Mouse (Mus musculus) intestine, embryonic 15.5 days (tissue): ENCODE data around the gene Apba1. TPM values are rescaled to one million over a fixed set of nuclear protein-coding genes. Genes with fewer than 3 reads are reported as not detected.

Experiments used
- ATAC-seq: fragments of 200-750 bp; cut with Nextera tagmentation; 2 replicates; pipeline ENCODE4 v1.8.0; 2017; ENCODE audit warnings: moderate TSS enrichment, moderate library complexity
- H3K27ac ChIP-seq: fragments of 300-500 bp; sonication (generic); 2 replicates; pipeline ENCODE4 v1.5.1; 2015; ENCODE audit warnings: mild to moderate bottlenecking, inconsistent platforms
- H3K27me3 ChIP-seq: fragments of 300-500 bp; sonication (generic); replicated peaks from 2 replicates; pipeline ENCODE4 v1.6.1; 2015; ENCODE audit warnings: inconsistent platforms
- H3K36me3 ChIP-seq: fragments of 300-500 bp; sonication (generic); 2 replicates; pipeline ENCODE4 v1.6.1; 2015; ENCODE audit warnings: inconsistent platforms
- H3K4me1 ChIP-seq: fragments of 300-500 bp; sonication (generic); replicated peaks from 2 replicates; pipeline ENCODE4 v1.6.1; 2015; ENCODE audit warnings: inconsistent platforms
- H3K4me2 ChIP-seq: fragments of 300-500 bp; sonication (generic); replicated peaks from 2 replicates; pipeline ENCODE4 v1.6.1; 2015; ENCODE audit warnings: mild to moderate bottlenecking, inconsistent platforms
- H3K4me3 ChIP-seq: fragments of 300-500 bp; sonication (generic); replicated peaks from 2 replicates; pipeline ENCODE4 v1.5.1; 2015; ENCODE audit warnings: inconsistent platforms
- H3K9ac ChIP-seq: fragments of 300-500 bp; sonication (generic); 2 replicates; pipeline ENCODE4 v1.6.1; 2015; ENCODE audit warnings: inconsistent platforms
- H3K9me3 ChIP-seq: fragments of 300-500 bp; sonication (generic); 2 replicates; pipeline ENCODE4 v1.6.1; 2016; ENCODE audit warnings: inconsistent platforms
- whole genome bisulfite sequencing: fragments of 180-500 bp; shearing (Covaris S2); methylation state at CpG from one replicate; pipeline ENCODE4 v1.1.7; 2015; 5-methylcytosine and 5-hydroxymethylcytosine counted together
- polyA plus RNA-seq: library from polyadenylated mRNA; unstranded; fragments of >200 nt; fragmentation: Nextera tagmentation; extraction: Ambion mirVana; gene quantifications from 2 replicates; pipeline ENCODE4 v1.2.1, GENCODE M21; 2015

The Apba1 gene
- polyA plus RNA-seq, 1 experiment from 2014 or later = 0.73 TPM

GRCm38 (mm10) chr19:23810976-23811375 lies 52.3 kb downstream of the Apba1 start:
- no peaks in the 10 kb centered on the region for H3K27me3 ChIP-seq
- H3K4me2 ChIP-seq = no peak overlapping the region
- H3K27ac ChIP-seq = no peak overlapping the region
- no peak overlapping the region for H3K4me3 ChIP-seq
- WGBS = 78% methylated on average over 5 of the region's 5 CpGs
- H3K9me3 ChIP-seq = no peaks in the 10 kb centered on the region
- no peaks in the 10 kb centered on the region for H3K36me3 ChIP-seq
- no peak overlapping the region for H3K9ac ChIP-seq
- ATAC-seq = no peak
- H3K4me1 ChIP-seq = no peaks in the 10 kb centered on the region

- no peaks in the 10 kb centered on the region for H3K4me1 ChIP-seq
- H3K9me3 ChIP-seq = no peaks in the 10 kb centered on the region
- no peak overlapping the region for H3K27ac ChIP-seq
- 79% methylated on average over 13 of the region's 13 CpGs for WGBS
- ATAC-seq = no peak
- no peak overlapping the region for H3K4me2 ChIP-seq
- H3K9ac ChIP-seq = no peak overlapping the region
- no peaks in the 10 kb centered on the region for H3K27me3 ChIP-seq
- H3K36me3 ChIP-seq = no peaks in the 10 kb centered on the region
- H3K4me3 ChIP-seq = no peak overlapping the region
Observed at GRCm38 (mm10) chr19:23816762-23817161, 58.1 kb downstream of the Apba1 start.

- no peak overlapping the region for H3K27ac ChIP-seq
- H3K4me3 ChIP-seq = no peak overlapping the region
- H3K27me3 ChIP-seq = no peaks in the 10 kb centered on the region
- WGBS = 51% methylated on average over 6 of the region's 6 CpGs
- ATAC-seq = no peak
- no peak overlapping the region for H3K4me2 ChIP-seq
- H3K9ac ChIP-seq = no peak overlapping the region
- H3K36me3 ChIP-seq = no peaks in the 10 kb centered on the region
- H3K4me1 ChIP-seq = no peaks in the 10 kb centered on the region
- H3K9me3 ChIP-seq = no peaks in the 10 kb centered on the region
Observed at GRCm38 (mm10) chr19:23817196-23817595, 58.5 kb downstream of the Apba1 start.

GRCm38 (mm10) chr19:23819882-23820281 lies 61.2 kb downstream of the Apba1 start:
- 72% methylated on average over 8 of the region's 8 CpGs for WGBS
- no peak for ATAC-seq
- H3K9me3 ChIP-seq = no peaks in the 10 kb centered on the region
- no peaks in the 10 kb centered on the region for H3K36me3 ChIP-seq
- H3K27me3 ChIP-seq = no peaks in the 10 kb centered on the region
- no peak overlapping the region for H3K4me3 ChIP-seq
- no peaks in the 10 kb centered on the region for H3K4me1 ChIP-seq
- H3K27ac ChIP-seq = no peak overlapping the region
- no peak overlapping the region for H3K9ac ChIP-seq
- H3K4me2 ChIP-seq = no peak overlapping the region

GRCm38 (mm10) chr19:23822497-23822896 lies 63.8 kb downstream of the Apba1 start:
- H3K4me3 ChIP-seq = no peak overlapping the region
- no peak for ATAC-seq
- 24% methylated on average over 3 of the region's 3 CpGs for WGBS
- H3K9me3 ChIP-seq = no peaks in the 10 kb centered on the region
- H3K27me3 ChIP-seq = no peaks in the 10 kb centered on the region
- H3K4me2 ChIP-seq = no peak overlapping the region
- H3K36me3 ChIP-seq = no peaks in the 10 kb centered on the region
- H3K9ac ChIP-seq = no peak overlapping the region
- H3K27ac ChIP-seq = no peak overlapping the region
- no peaks in the 10 kb centered on the region for H3K4me1 ChIP-seq

GRCm38 (mm10) chr19:23823533-23823932 lies 64.8 kb downstream of the Apba1 start:
- ATAC-seq = no peak
- no peaks in the 10 kb centered on the region for H3K27me3 ChIP-seq

GRCm38 (mm10) chr19:23826251-23826650 lies 67.6 kb downstream of the Apba1 start:
- Histone ChIP-seq H3K4me3 (no peak overlapping the region), H3K4me1 (no peaks in the 10 kb centered on the region), H3K36me3 (no peaks in the 10 kb centered on the region), H3K4me2 (no peak overlapping the region), H3K27ac (no peak overlapping the region), H3K9me3 (no peaks in the 10 kb centered on the region), H3K27me3 (no peaks in the 10 kb centered on the region), H3K9ac (no peak overlapping the region)
- ATAC-seq = no peak
- 76% methylated on average over 8 of the region's 8 CpGs for WGBS

More at GRCm38 (mm10) chr19:23823533-23823932, 64.8 kb downstream of the Apba1 start:
- no peaks in the 10 kb centered on the region for H3K9me3 ChIP-seq
- no peak overlapping the region for H3K4me2 ChIP-seq
- H3K27ac ChIP-seq = no peak overlapping the region
- no peaks in the 10 kb centered on the region for H3K4me1 ChIP-seq
- no peak overlapping the region for H3K9ac ChIP-seq
- WGBS = 91% methylated on average over 4 of the region's 4 CpGs
- H3K4me3 ChIP-seq = no peak overlapping the region
- H3K36me3 ChIP-seq = no peaks in the 10 kb centered on the region

GRCm38 (mm10) chr19:23830761-23831160 lies 72.1 kb downstream of the Apba1 start:
- H3K4me1 ChIP-seq = no peaks in the 10 kb centered on the region
- H3K9me3 ChIP-seq = no peaks in the 10 kb centered on the region
- H3K27me3 ChIP-seq = no peaks in the 10 kb centered on the region
- no peak overlapping the region for H3K4me3 ChIP-seq
- no peak for ATAC-seq
- WGBS = 60% methylated on average over 7 of the region's 7 CpGs
- no peak overlapping the region for H3K27ac ChIP-seq
- H3K36me3 ChIP-seq = no peaks in the 10 kb centered on the region
- no peak overlapping the region for H3K9ac ChIP-seq
- H3K4me2 ChIP-seq = no peak overlapping the region

- Histone ChIP-seq H3K27ac (no peak overlapping the region), H3K9me3 (no peaks in the 10 kb centered on the region), H3K4me3 (no peak overlapping the region), H3K36me3 (no peaks in the 10 kb centered on the region), H3K27me3 (no peaks in the 10 kb centered on the region), H3K9ac (no peak overlapping the region), H3K4me2 (no peak overlapping the region), H3K4me1 (no peaks in the 10 kb centered on the region)
- WGBS = 81% methylated on average over 14 of the region's 14 CpGs
- ATAC-seq = no peak
Observed at GRCm38 (mm10) chr19:23833685-23834682, 75.3 kb downstream of the Apba1 start.

GRCm38 (mm10) chr19:23834721-23835120 lies 76.0 kb downstream of the Apba1 start:
- Histone ChIP-seq H3K4me3 (no peak overlapping the region), H3K27ac (no peak overlapping the region), H3K9ac (no peak overlapping the region), H3K4me2 (no peak overlapping the region), H3K4me1 (no peaks in the 10 kb centered on the region), H3K36me3 (no peaks in the 10 kb centered on the region), H3K27me3 (no peaks in the 10 kb centered on the region), H3K9me3 (no peaks in the 10 kb centered on the region)
- WGBS = 86% methylated on average over 3 of the region's 3 CpGs
- no peak for ATAC-seq

GRCm38 (mm10) chr19:23855832-23856231 lies 97.1 kb downstream of the Apba1 start:
- no peaks in the 10 kb centered on the region for H3K9me3 ChIP-seq
- H3K4me2 ChIP-seq = no peak overlapping the region
- H3K27ac ChIP-seq = no peak overlapping the region
- no peaks in the 10 kb centered on the region for H3K4me1 ChIP-seq
- WGBS = 89% methylated on average over 7 of the region's 7 CpGs
- ATAC-seq = no peak
- H3K27me3 ChIP-seq = no peaks in the 10 kb centered on the region
- no peak overlapping the region for H3K9ac ChIP-seq
- no peaks in the 10 kb centered on the region for H3K36me3 ChIP-seq
- no peak overlapping the region for H3K4me3 ChIP-seq

GRCm38 (mm10) chr19:23858091-23858490 lies 99.4 kb downstream of the Apba1 start:
- no peaks in the 10 kb centered on the region for H3K36me3 ChIP-seq
- no peak for ATAC-seq
- H3K4me2 ChIP-seq = no peak overlapping the region
- 93% methylated on average over 4 of the region's 4 CpGs for WGBS
- H3K27ac ChIP-seq = no peak overlapping the region
- H3K27me3 ChIP-seq = no peaks in the 10 kb centered on the region
- no peaks in the 10 kb centered on the region for H3K9me3 ChIP-seq
- H3K4me3 ChIP-seq = no peak overlapping the region
- H3K9ac ChIP-seq = no peak overlapping the region
- no peaks in the 10 kb centered on the region for H3K4me1 ChIP-seq

GRCm38 (mm10) chr19:23858781-23859180 lies 100.1 kb downstream of the Apba1 start:
- no peak overlapping the region for H3K4me3 ChIP-seq
- H3K27me3 ChIP-seq = no peaks in the 10 kb centered on the region
- no peaks in the 10 kb centered on the region for H3K36me3 ChIP-seq
- no peak overlapping the region for H3K4me2 ChIP-seq
- ATAC-seq = no peak
- WGBS = 89% methylated on average over 9 of the region's 9 CpGs
- no peaks in the 10 kb centered on the region for H3K4me1 ChIP-seq
- H3K27ac ChIP-seq = no peak overlapping the region
- H3K9me3 ChIP-seq = no peaks in the 10 kb centered on the region
- H3K9ac ChIP-seq = no peak overlapping the region
